Mouse (Mus musculus) liver, embryonic 13.5 days (tissue): ENCODE results near the gene Eme1. TPM values are rescaled to one million over a fixed set of nuclear protein-coding genes. Genes with fewer than 3 reads are reported as not detected.

Experiments
- ATAC-seq: fragments of 200-750 bp; cut with Nextera tagmentation; 2 replicates; pipeline ENCODE4 v1.8.0; 2017; ENCODE audit warnings: low read depth, mild to moderate bottlenecking, moderate number of reproducible peaks, moderate library complexity
- DNase-seq: peaks from one replicate; pipeline ENCODE4 v3.0.0; 2022
- H3K27ac ChIP-seq: fragments of 300-500 bp; sonication (generic); 2 replicates; pipeline ENCODE4 v1.5.1; 2015; ENCODE audit warnings: moderate library complexity, mild to moderate bottlenecking, inconsistent platforms
- H3K27me3 ChIP-seq: fragments of 300-500 bp; sonication (generic); 2 replicates; pipeline ENCODE4 v1.6.1; 2015; ENCODE audit warnings: mild to moderate bottlenecking, inconsistent platforms
- H3K36me3 ChIP-seq: fragments of 300-500 bp; sonication (generic); 2 replicates; pipeline ENCODE4 v1.6.1; 2015; ENCODE audit warnings: mild to moderate bottlenecking, inconsistent platforms
- H3K4me1 ChIP-seq: fragments of 300-500 bp; sonication (generic); replicated peaks from 2 replicates; pipeline ENCODE4 v1.6.1; 2015; ENCODE audit warnings: inconsistent platforms
- H3K4me2 ChIP-seq: fragments of 300-500 bp; sonication (generic); 2 replicates; pipeline ENCODE4 v1.6.1; 2015; ENCODE audit warnings: inconsistent platforms, mild to moderate bottlenecking, moderate library complexity
- H3K4me3 ChIP-seq: fragments of 300-500 bp; sonication (generic); replicated peaks from 2 replicates; pipeline ENCODE4 v1.5.1; 2015; ENCODE audit warnings: mild to moderate bottlenecking, inconsistent platforms
- H3K9ac ChIP-seq: fragments of 300-500 bp; sonication (generic); 2 replicates; pipeline ENCODE4 v1.6.1; 2015; ENCODE audit warnings: mild to moderate bottlenecking, inconsistent platforms
- H3K9me3 ChIP-seq: fragments of 300-500 bp; sonication (generic); replicated peaks from 2 replicates; pipeline ENCODE4 v1.6.1; 2016; ENCODE audit warnings: inconsistent platforms
- WGBS: fragments of 180-500 bp; shearing (Covaris S2); methylation state at CpG from one replicate; pipeline ENCODE4 v1.1.7; 2015; ENCODE audit not compliant: insufficient replicate concordance; 5-methylcytosine and 5-hydroxymethylcytosine counted together
- polyA plus RNA-seq: library from polyadenylated mRNA; unstranded; fragments of >200 nt; fragmentation: Nextera tagmentation; extraction: Ambion mirVana; gene quantifications from 2 replicates; pipeline ENCODE4 v1.2.1, GENCODE M21; 2015

Gene Eme1
- polyA plus RNA-seq, 1 experiment from 2014 or later, result 18.4 TPM

GRCm38 (mm10) chr11:94644461-94645219 lies 9.1 kb downstream of the Eme1 start:
- H3K36me3 ChIP-seq, result peaks cover 97% of the 10 kb centered on the region
- ATAC-seq (no peak), DNase-seq (no peak)
- no peaks in the 10 kb centered on the region for H3K27me3 ChIP-seq
- H3K4me2 ChIP-seq, result no peak overlapping the region
- no peak overlapping the region for H3K27ac ChIP-seq
- no peak overlapping the region for H3K9ac ChIP-seq
- no peak overlapping the region for H3K4me3 ChIP-seq
- WGBS, result 81% methylated on average over 8 of the region's 8 CpGs
- H3K9me3 ChIP-seq, result no peaks in the 10 kb centered on the region
- no peaks in the 10 kb centered on the region for H3K4me1 ChIP-seq

- Histone ChIP-seq H3K4me2 (no peak overlapping the region), H3K4me3 (no peak overlapping the region), H3K36me3 (peaks cover 82% of the 10 kb centered on the region), H3K4me1 (peaks cover 29% of the 10 kb centered on the region), H3K27me3 (no peaks in the 10 kb centered on the region), H3K27ac (no peak overlapping the region), H3K9me3 (no peaks in the 10 kb centered on the region), H3K9ac (no peak overlapping the region)
- DNase-seq, result no peak
- ATAC-seq, result no peak
- WGBS, result 76% methylated on average over 5 of the region's 5 CpGs
Observed at GRCm38 (mm10) chr11:94634431-94634830, 19.3 kb downstream of the Eme1 start.

DNA sequence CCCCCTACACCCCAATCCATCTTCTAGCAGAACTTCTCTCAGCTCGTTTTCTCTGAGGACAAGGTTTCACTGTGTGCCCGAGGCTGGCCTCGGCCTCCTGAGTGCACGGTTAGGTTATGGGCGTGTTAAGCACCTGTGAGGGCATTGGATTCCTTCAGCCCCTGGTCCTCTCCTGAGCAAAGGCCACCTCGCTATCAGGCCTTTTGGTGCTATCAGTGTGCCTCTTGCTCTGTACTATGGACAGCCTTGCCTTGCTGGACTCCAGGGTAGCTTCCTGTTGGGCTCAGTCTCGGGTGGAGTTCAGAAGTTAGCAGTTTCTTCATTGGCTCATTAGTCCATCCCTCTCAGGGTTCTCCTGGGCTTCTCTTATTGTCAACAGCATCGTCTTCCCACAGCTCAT lies 20.8 kb downstream of the Eme1 start:
- Histone ChIP-seq H3K27me3 (no peaks in the 10 kb centered on the region), H3K4me3 (no peak overlapping the region), H3K4me1 (peaks cover 32% of the 10 kb centered on the region), H3K27ac (no peak overlapping the region), H3K4me2 (no peak overlapping the region), H3K9me3 (no peaks in the 10 kb centered on the region), H3K36me3 (peaks cover 67% of the 10 kb centered on the region), H3K9ac (no peak overlapping the region)
- DNase-seq (no peak), ATAC-seq (no peak)
- 82% methylated on average over 8 of the region's 8 CpGs for WGBS

- no peak for DNase-seq
- 92% methylated on average over 5 of the region's 5 CpGs for WGBS
Observed at GRCm38 (mm10) chr11:94631969-94632368, 21.8 kb downstream of the Eme1 start.

GRCm38 (mm10) chr11:94630199-94631011 lies 23.4 kb downstream of the Eme1 start:
- Histone ChIP-seq H3K4me1 (peaks cover 22% of the 10 kb centered on the region), H3K4me3 (peak overlapping the region; percentile 96), H3K4me2 (peak overlapping the region; percentile 92), H3K27me3 (no peaks in the 10 kb centered on the region), H3K27ac (peak overlapping the region; percentile 82), H3K9me3 (no peaks in the 10 kb centered on the region), H3K9ac (peak overlapping the region; percentile 91), H3K36me3 (peaks cover 42% of the 10 kb centered on the region)
- DNase-seq, result peak; percentile 5
- ATAC-seq, result no peak
- 7% methylated on average over 26 of the region's 26 CpGs for WGBS

More at GRCm38 (mm10) chr11:94631969-94632368, 21.8 kb downstream of the Eme1 start:
- no peak overlapping the region for H3K27ac ChIP-seq
- H3K4me2 ChIP-seq, result no peak overlapping the region
- H3K9ac ChIP-seq, result no peak overlapping the region
- peaks cover 57% of the 10 kb centered on the region for H3K36me3 ChIP-seq
- no peak overlapping the region for H3K4me3 ChIP-seq
- H3K27me3 ChIP-seq, result no peaks in the 10 kb centered on the region
- peaks cover 29% of the 10 kb centered on the region for H3K4me1 ChIP-seq
- no peak for ATAC-seq
- H3K9me3 ChIP-seq, result no peaks in the 10 kb centered on the region

DNA sequence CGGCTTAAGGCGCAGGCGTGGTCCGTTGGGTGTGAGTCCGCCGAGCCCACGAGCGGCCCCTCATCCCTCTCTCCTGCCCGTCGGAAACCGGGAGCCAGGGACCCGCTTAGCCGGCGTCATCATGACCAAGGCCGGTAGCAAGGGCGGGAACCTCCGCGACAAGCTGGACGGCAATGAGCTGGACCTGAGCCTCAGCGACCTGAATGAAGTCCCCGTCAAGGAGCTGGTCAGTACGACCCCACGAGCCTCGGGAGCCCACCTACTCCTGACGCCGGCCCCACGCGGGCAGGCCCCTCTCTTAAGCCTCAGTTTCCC lies 23.9 kb downstream of the Eme1 start:
- no peaks in the 10 kb centered on the region for H3K27me3 ChIP-seq
- no peaks in the 10 kb centered on the region for H3K9me3 ChIP-seq
- peak overlapping the region; percentile 82 for H3K27ac ChIP-seq
- peaks cover 36% of the 10 kb centered on the region for H3K36me3 ChIP-seq
- H3K4me3 ChIP-seq, result peak overlapping the region; percentile 96
- H3K9ac ChIP-seq, result peak overlapping the region; percentile 91
- DNase-seq (no peak), ATAC-seq (peak; percentile 69)
- WGBS, result 1% methylated on average over 28 of the region's 28 CpGs
- H3K4me1 ChIP-seq, result peaks cover 22% of the 10 kb centered on the region
- H3K4me2 ChIP-seq, result peak overlapping the region; percentile 92

GRCm38 (mm10) chr11:94629199-94629883 lies 24.4 kb downstream of the Eme1 start, which contains the start of gene Lrrc59:
Lrrc59 (plus strand) TSS chr11:94629767.
- Histone ChIP-seq H3K4me3 (peak within 1 kb of the TSS; percentile 96), H3K4me2 (peak within 1 kb of the TSS; percentile 92), H3K9ac (peak within 1 kb of the TSS; percentile 91), H3K27ac (peak within 1 kb of the TSS; percentile 82), H3K9me3 (no peaks in the 10 kb centered on the region), H3K36me3 (peaks cover 31% of the 10 kb centered on the region), H3K4me1 (peaks cover 22% of the 10 kb centered on the region), H3K27me3 (no peaks in the 10 kb centered on the region)
- DNase-seq (peak; percentile 92), ATAC-seq (peak; percentile 98)
- 2% methylated on average over 38 of the region's 41 CpGs for WGBS

- DNase-seq (no peak), ATAC-seq (no peak)
- Histone ChIP-seq H3K4me1 (no peaks in the 10 kb centered on the region), H3K4me3 (no peak overlapping the region), H3K9me3 (no peaks in the 10 kb centered on the region), H3K27ac (no peak overlapping the region), H3K36me3 (no peaks in the 10 kb centered on the region), H3K9ac (no peak overlapping the region), H3K27me3 (no peaks in the 10 kb centered on the region), H3K4me2 (no peak overlapping the region)
- WGBS, result 32% methylated on average over 2 of the region's 2 CpGs
Observed at GRCm38 (mm10) chr11:94622162-94622561, 31.6 kb downstream of the Eme1 start.

DNA sequence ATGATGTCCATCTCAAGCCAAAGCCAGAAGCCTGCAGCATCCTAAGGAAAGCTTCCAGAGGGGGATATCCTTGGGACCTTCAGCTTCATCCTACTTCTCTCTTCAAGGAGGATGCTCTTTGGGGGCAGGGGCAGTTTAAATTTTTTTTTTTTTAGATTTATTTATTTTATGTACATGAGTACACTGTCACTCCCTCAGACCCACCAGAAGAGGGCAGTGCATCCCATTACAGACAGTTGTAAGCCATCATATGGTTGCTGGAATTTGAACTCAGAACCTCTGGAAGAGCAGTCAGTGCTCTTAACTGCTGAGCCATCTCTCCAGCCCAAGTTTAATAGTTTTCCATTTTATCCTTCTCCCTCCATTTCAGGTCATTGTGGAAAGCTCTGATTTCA lies 32.3 kb downstream of the Eme1 start:
- no peak overlapping the region for H3K27ac ChIP-seq
- no peak overlapping the region for H3K4me2 ChIP-seq
- H3K36me3 ChIP-seq, result no peaks in the 10 kb centered on the region
- H3K27me3 ChIP-seq, result no peaks in the 10 kb centered on the region
- H3K4me3 ChIP-seq, result no peak overlapping the region
- no peak for DNase-seq
- H3K9me3 ChIP-seq, result no peaks in the 10 kb centered on the region
- no peaks in the 10 kb centered on the region for H3K4me1 ChIP-seq
- H3K9ac ChIP-seq, result no peak overlapping the region
- ATAC-seq, result no peak

GRCm38 (mm10) chr11:94620766-94621457 lies 32.9 kb downstream of the Eme1 start:
- WGBS, result 39% methylated on average over 6 of the region's 6 CpGs
- Histone ChIP-seq H3K36me3 (no peaks in the 10 kb centered on the region), H3K4me3 (no peak overlapping the region), H3K27ac (no peak overlapping the region), H3K4me1 (no peaks in the 10 kb centered on the region), H3K4me2 (no peak overlapping the region), H3K9me3 (no peaks in the 10 kb centered on the region), H3K27me3 (no peaks in the 10 kb centered on the region), H3K9ac (no peak overlapping the region)
- no peak for DNase-seq
- ATAC-seq, result no peak

DNA sequence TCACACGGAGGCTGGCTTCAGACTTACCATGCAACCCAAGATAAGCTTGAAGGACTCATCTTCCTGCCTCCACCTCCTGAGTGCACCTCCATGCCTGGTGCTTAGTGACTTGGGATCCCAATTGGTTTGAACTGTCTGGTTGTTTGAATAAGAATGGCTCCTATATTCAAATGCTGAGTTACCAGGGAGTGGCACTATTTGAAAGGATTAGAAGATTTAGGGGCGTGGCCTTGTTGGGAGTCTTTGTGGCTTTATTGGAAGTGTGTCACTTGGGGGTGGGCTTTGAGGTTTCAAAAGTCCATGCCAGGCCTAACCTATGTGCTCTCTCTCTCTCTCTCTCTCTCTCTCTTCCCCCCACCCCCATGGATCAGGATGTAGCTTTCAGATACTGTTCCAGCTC lies 36.1 kb downstream of the Eme1 start:
- Histone ChIP-seq H3K4me3 (no peak overlapping the region), H3K9me3 (no peaks in the 10 kb centered on the region), H3K4me1 (no peaks in the 10 kb centered on the region), H3K27me3 (peaks cover 7% of the 10 kb centered on the region; the same call in 1 of the 2 replicates), H3K36me3 (no peaks in the 10 kb centered on the region), H3K9ac (no peak overlapping the region), H3K4me2 (no peak overlapping the region), H3K27ac (no peak overlapping the region)
- WGBS, result 65% methylated on average over 2 of the region's 2 CpGs
- DNase-seq (no peak), ATAC-seq (no peak)
